Mouse (Mus musculus): ENCODE results near the gene Gm17949.

DNA sequence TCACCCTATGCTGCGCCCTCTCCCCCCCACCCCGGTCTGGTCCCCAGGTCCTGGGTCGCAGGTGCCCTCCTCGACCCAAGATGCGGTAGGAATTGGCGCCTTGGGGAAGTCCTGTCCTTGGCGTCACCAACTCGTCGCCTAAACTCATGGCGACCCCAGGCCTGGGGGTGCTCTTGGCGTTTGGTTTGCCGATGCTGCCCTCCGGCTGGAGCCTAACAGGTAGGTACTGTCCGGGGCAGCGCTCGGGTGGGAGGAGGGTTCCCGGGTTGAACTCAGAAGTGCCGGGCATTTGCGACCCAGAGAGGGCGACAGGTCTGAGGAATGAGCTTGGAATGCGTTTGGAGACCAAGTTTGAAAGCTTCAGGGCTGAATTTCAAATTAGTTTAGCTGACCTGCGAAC, 51.3 kb downstream of the Gm17949 start:
- TF ChIP-seq GATA1 (IDR thresholded peaks at IDR 0.05; ENCODE audit: borderline replicate concordance, low read length) (no peak), FLI1 (IDR thresholded peaks at IDR 0.05; ENCODE audit: low read length) (no peak)

Measured in megakaryocyte, embryonic 14.5 days (primary cell).